Mouse (Mus musculus): ENCODE measurements at regions not wholly inside any gene's neighbourhood (a gene's known extent, or its start where the extent isn't known, plus 50 kb on each side); places are given as distances from the start of the nearest gene placed in this dataset.

- DNase-seq (ENCODE audit: extremely low spot score) = no peak
Measured at GRCm38 (mm10) chr17:52062096-52062665, 229.1 kb upstream of the Satb1 start.

GRCm38 (mm10) chr17:52036479-52036878 is 203.4 kb upstream of the Satb1 start:
- no peak for DNase-seq (ENCODE audit: extremely low spot score)

DNA sequence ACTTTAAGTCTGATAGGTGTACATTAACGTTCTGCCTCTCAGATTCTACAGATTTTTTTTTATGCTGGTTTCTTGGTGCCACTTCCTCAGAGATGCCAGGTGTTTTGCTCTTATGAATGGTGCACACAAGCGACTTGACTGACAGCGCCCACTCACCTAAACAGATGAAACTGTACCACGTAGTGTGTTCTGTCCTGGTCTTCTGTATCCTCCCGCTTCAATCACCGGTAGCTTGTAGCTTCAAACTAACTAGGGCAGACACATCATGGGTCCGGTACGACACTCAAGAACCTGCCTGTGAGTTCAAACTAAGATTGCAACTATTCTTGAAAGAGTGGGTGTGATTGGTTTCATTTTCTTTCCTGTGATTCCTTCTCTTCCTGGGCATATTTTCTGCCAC is 198.0 kb upstream of the Satb1 start:
- no peak for DNase-seq (ENCODE audit: extremely low spot score)

DNA sequence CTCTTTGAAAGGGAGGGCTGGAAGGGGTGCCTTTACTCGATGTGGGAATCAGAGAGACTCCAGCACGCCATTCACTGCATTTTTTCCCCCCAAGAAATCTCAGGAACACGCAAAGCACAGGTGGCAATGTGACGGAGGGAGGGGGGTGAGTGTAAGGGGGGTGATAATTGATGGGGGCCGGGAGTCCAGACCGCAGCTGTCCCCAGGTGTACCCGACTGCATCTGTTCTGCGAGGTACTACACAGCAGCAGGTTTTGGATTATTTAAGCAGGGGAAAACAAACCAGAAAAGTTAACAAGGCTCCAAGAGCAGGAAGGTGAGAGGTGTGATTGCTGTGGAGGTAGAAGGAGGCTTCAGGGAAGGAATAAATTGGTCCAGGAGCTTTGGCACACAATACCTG is 153.8 kb upstream of the Satb1 start:
- no peak for DNase-seq (ENCODE audit: extremely low spot score)

DNA sequence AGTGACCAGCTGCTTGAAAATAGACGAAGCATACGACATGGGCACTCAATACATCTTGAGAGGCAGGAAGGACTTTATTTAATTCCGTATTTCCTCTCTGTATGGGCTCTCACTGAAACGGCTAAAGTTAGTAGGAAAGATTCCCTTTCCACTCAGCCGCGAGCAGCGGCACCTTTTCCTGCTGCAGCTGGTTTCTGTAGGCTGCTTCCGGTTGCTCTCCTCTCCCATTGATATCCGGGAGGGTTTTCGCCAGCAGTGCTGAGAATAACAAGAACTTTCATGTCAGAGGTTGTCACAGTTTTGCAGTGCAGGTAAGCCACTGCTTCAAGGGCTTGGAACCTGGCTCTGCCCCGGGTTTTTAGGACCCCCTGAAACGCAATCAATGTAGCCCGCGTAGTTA is 153.1 kb upstream of the Satb1 start:
- no peak for DNase-seq (ENCODE audit: extremely low spot score)

DNA sequence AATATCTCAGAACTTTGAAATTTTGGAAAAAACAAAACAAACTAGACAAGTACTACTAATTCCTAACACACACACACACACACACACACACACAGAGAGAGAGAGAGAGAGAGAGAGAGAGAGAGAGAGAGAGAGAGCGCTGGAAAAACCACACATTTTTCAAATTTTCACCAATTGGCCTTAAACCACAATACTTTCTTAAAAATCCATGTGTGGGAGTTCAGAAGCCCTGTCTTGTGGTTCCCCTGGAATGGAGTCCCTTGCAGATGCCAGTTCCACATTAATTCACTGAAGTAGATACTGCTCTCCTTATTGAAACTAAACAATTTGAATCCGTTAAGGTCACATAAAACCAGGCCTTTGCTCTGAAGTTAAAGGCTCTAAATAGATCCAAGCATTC is 146.0 kb upstream of the Satb1 start:
- DNase-seq (ENCODE audit: extremely low spot score) = no peak

GRCm38 (mm10) chr17:51971444-51971843 is 138.4 kb upstream of the Satb1 start:
- DNase-seq (ENCODE audit: extremely low spot score) = no peak

DNA sequence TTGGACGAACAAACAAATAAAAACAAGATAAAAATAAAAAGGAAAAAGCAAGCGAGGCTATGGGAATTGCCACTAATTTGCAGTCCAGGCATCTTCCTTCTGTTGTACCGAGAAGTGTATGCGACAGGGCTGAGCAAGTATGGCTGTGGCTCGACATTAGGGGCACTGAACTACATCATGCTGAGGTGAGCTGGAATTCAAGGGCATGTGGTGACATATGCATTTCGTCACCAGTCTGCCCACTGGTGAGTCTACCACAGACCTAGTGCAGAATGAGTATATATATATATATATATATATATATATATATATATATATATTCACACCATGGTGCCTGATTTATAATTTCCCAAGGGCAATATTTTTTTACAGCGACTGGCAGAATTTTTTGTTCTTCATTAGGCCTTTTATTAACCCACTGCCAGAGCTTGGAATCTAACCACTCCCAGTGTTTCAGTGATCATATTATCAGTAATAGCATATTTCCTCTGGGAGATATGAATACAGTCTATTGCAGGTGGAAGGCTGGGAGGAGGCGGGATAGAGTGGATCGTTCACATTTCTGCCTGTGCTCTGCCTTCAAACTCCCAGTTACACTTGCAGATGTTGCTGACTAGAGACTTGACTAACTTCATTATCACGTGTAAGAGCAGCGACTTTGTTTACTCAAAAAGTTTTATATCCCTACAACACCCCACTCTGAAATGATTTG is 133.6 kb upstream of the Satb1 start:
- no peak for DNase-seq (ENCODE audit: extremely low spot score)

DNA sequence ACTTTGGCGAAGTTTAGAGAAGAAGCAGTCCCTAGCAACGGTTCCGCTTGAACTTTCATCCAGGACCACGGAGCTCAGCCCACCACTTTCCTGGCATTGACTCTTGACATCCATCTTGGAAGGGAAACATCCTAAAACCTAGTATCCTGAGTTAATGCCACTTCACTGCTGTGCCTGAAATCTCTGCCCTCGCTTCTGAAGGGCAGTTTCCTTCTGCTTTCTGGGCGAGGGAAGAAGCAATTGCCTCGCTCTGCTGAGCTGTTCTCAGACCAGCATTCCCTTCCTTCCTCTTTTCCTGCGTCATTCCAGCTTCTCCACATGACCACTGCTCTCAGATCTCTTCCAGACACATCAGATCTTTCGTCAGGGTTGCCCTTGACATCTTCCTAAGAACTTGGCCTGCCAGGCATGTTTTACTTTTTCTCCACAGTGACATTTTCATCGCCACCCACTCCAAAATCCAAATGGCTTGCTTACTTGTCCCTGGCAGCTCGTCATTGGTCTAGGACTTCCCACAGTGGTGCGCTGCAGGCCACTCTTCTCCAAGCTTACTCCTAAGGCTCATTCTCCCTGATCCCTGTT is 129.5 kb upstream of the Satb1 start:
- no peak for DNase-seq (ENCODE audit: extremely low spot score)

DNA sequence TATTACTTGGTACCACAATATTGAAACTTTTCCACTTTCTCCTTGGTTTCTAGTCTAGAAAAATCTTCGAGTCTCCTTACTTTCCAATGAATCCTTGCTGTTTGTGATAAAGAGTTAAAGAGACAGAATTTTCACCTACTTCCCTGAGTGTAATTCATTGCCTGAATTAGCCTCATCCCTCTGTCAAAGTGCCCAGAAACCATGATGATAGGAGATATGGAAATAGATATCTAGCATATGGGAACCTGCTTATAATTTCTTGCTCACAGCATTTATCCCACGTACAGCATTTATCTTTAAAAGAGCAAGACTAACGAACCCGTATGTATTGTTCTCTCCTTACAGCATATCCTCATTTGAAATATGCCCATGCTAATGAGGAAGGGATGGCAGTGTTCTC is 128.2 kb upstream of the Satb1 start:
- no peak for DNase-seq (ENCODE audit: extremely low spot score)

DNA sequence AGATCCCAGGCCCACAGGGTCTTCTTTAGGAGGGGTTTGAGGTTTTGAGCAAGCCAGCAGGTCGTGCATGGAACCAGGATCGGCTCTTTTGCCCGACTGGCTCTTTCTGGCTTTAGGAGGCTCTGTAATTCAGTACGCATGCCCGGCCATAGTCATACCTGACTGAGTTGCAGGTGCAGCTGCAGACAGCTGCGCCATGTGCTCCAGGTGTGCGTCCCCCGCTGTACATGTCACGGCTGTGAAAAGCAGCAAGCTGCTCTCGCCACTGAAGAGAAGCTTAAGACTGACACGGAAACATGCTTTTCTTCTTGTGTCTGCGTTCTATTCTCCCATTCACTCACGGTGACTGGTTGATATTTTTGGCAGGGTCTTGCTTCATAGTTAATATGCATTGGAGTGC is 123.2 kb upstream of the Satb1 start:
- no peak for DNase-seq (ENCODE audit: extremely low spot score)

- no peak for DNase-seq (ENCODE audit: extremely low spot score)
Measured at GRCm38 (mm10) chr17:51937707-51938106, 104.6 kb upstream of the Satb1 start.

DNA sequence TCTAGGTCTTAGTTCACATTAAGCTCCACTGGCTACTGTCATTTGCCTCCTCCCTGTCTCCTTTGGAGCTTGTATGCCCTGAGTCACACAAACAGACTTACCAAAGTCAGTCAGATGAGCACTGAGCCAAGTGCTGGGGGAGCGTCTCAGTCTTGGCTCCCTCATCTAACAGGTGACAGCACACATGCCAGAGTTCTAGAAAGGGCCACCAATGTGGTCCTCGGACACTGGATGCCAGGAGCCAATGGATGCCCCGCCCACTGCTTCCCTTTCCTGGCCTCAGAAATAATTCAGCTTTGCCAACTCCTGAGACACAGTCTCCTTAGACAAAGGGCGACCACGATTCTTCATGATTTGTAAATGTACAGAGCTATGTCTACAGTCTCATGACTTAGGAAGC is 103.0 kb upstream of the Satb1 start:
- DNase-seq (ENCODE audit: extremely low spot score) = no peak

DNA sequence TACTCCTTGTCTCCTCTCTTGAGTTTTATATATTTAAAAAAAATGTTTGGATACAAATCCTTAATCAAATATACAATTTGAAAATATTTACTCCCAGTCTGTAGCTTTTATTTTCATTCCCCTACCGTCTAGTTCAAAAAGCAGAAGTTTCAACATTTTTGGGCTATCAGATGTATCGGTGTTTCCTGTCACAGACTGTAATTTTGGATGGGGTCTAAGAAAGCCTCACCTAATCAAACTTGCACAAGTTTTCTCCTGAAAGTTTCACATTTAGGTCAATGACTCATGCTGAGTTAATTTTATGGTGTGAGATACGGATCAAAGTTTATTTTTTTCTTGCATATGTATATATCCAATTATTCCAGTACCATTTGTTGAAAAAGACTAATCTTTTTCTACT is 93.3 kb upstream of the Satb1 start:
- DNase-seq (ENCODE audit: extremely low spot score) = no peak

DNA sequence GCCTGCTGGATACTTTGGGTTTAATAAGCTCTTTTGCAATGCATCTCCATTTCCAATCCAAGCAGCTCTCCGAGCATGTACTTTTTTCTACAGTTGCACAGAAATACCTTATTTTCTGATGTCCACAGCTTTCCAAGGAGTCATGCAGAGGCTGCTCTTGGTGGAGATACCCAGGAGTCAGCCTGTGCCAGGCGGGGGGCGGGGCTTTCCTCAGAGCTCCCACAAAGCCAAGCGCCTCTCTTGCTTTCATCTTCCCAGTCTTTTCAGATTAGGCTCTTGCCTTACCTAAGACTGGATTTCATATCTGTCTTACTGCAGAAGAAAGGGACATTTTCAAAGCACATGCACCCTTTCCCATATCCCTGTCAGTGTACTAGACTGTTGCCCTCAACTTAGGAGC is 73.9 kb upstream of the Satb1 start:
- no peak for DNase-seq (ENCODE audit: extremely low spot score)

DNA sequence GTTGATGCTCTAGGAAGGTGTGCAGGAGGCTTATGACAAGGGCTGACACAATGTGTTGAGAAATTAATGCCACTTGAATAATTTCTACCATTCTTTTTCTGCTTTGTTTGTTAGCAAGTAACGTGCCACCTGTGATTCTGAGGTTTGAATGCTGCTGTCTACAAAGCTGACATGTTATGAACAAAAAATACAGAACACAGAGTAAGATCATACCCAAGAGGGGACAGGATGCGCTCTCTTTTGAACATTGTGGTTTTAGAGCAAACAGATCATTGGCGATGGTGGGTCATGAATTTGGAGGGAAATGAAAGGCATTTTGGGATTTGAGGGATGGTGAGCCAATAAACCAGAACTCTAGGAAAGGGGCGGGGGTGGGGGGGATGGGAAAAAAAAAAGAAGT is 73.3 kb upstream of the Satb1 start:
- no peak for DNase-seq (ENCODE audit: extremely low spot score)

- DNase-seq (ENCODE audit: extremely low spot score) = no peak
Measured at GRCm38 (mm10) chr17:51903885-51904284, 70.8 kb upstream of the Satb1 start.

DNA sequence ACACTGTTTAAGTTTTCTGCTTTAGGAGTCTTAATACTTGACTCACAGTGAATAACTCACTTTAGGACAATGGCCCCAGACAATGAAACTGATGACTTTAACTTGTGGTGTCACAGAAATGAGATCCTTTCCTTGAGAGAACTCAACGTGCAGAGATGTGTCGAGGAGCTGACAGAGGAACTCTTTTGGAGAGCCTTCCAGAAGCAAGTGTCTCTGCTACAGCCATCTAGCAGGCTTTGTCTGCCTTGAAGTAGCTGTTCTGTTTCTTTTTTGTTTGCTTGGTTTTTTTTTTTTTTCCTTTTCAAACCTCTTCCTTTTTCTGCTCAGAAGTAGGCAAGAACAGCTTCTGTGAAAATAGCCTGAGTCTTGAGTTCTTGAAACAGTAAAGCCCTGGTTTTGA is 66.3 kb upstream of the Satb1 start:
- no peak for DNase-seq (ENCODE audit: extremely low spot score)

DNA sequence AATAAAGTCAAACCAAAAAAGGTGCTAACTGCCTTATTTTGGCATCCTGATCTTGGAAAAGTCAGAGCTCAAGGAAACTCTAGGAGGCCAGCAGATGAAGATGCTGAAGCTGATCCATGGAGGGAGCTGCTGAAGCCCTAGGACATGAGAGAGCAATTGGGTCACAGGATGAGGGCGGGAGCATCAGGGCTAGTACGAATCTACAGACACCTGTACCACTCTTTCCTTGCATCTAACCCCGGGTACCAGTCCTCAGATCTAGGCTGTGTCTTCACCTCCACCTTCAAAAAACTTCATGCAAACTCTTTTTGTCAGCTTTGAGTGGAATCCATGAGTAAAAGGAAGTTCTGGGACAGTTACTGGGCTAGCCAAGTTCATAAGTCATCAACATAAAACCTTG is 63.1 kb upstream of the Satb1 start:
- DNase-seq (ENCODE audit: extremely low spot score) = no peak

GRCm38 (mm10) chr17:51894278-51894677 is 61.2 kb upstream of the Satb1 start:
- DNase-seq (ENCODE audit: extremely low spot score) = no peak

GRCm38 (mm10) chr17:51892856-51893255 is 59.8 kb upstream of the Satb1 start:
- DNase-seq (ENCODE audit: extremely low spot score) = no peak

DNA sequence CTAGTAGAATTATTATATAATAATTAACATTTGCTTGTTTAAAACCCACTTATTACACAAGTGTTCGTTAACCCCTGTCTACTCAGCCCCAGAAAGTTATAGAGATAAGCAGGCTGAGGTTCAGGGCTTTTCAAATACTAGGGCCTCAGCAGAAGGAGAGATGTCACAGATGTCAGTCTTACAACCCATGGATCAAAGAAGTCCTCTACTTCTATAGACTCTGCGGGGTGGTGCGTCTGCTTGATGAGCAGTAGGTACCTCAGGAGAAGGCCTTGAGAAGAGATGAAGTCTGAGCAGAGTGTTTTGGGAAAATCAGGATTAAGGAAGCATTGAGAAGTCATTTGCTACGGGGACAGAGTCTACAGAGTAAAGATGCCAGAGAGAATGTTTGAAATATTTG is 59.1 kb upstream of the Satb1 start:
- no peak for DNase-seq (ENCODE audit: extremely low spot score)

Data from embryo, embryonic 9.5 days (tissue).